Mouse (Mus musculus): ENCODE measurements at regions not wholly inside any gene's neighbourhood (a gene's known extent, or its start where the extent isn't known, plus 50 kb on each side); places are given as distances from the start of the nearest gene placed in this dataset.
A peak's percentile ranks its signal among the peaks of the same experiment; 100 is the strongest.

DNA sequence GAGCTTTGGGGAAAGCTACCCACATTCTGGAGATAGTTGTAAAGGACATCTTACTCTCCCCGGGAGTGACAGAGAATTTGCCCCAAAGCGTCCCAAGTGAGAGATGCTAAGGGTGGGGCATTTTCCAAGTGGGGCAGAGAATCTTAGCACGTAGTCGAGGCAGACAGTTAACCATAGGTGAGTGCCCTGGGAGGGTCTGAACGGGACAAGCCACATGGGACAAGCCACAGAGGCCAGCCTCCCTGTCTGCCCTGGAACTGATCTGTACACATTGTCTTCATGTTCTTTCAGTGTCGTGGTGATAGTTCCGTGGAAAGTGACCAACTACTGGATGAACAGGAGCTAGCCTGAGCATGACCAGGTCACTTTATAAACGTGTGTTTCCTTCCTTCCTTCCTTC, 116.6 kb downstream of the Sec23ip start:
- DNase-seq (ENCODE audit: low spot score) = no peak
- 89% methylated on average over 8 of the region's 8 CpGs for WGBS
- H3K4me2 ChIP-seq (ENCODE audit: low read depth) = no peak overlapping the region

DNA sequence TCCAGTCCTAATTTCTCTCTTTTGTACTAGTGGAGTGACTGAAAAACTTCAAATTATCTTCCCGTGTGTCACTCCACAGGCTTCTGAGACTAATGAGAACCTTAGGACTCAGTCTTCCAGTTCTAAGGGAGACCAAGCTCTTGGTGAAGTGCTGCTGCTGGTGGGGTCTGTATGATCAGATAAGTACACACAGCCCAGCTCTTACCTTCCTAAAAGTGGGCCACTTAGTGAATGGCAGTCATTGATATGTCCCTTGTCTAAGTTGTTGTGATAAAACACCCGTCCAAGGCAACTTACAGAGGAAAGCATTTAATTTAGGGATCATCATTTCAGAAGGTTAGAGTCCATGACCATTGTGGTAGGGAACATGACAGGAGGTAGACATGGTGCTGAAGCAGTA, 124.1 kb downstream of the Sec23ip start:
- no peak overlapping the region for H3K4me2 ChIP-seq (ENCODE audit: low read depth)
- no peaks in the 10 kb centered on the region for H3K4me1 ChIP-seq (ENCODE audit: control insufficient read depth, insufficient read depth, low read length)
- no peaks in the 10 kb centered on the region for H3K36me3 ChIP-seq (ENCODE audit: control insufficient read depth, insufficient read depth, low read length)
- H3K27ac ChIP-seq (ENCODE audit: low read depth, low read length) = no peak overlapping the region
- DNase-seq (ENCODE audit: low spot score) = no peak
- no peak overlapping the region for H3K9ac ChIP-seq (ENCODE audit: low read length)
- no peak overlapping the region for H3K4me3 ChIP-seq (ENCODE audit: low read depth, low read length)
- H3K27me3 ChIP-seq (ENCODE audit: control insufficient read depth, insufficient read depth, low read length) = no peaks in the 10 kb centered on the region
- H3K9me3 ChIP-seq (ENCODE audit: control insufficient read depth, low read length) = no peaks in the 10 kb centered on the region
- WGBS = 88% methylated on average over 2 of the region's 2 CpGs
- ATAC-seq (ENCODE audit: insufficient read depth, low FRiP score, low TSS enrichment) = no peak

More for the DNA sequence above, 116.6 kb downstream of the Sec23ip start:
- Histone ChIP-seq H3K4me3 (ENCODE audit: low read depth, low read length) (no peak overlapping the region), H3K27me3 (ENCODE audit: control insufficient read depth, insufficient read depth, low read length) (no peaks in the 10 kb centered on the region), H3K27ac (ENCODE audit: low read depth, low read length) (no peak overlapping the region), H3K36me3 (ENCODE audit: control insufficient read depth, insufficient read depth, low read length) (no peaks in the 10 kb centered on the region), H3K9ac (ENCODE audit: low read length) (no peak overlapping the region), H3K4me1 (ENCODE audit: control insufficient read depth, insufficient read depth, low read length) (no peaks in the 10 kb centered on the region), H3K9me3 (ENCODE audit: control insufficient read depth, low read length) (no peaks in the 10 kb centered on the region)
- no peak for ATAC-seq (ENCODE audit: insufficient read depth, low FRiP score, low TSS enrichment)

DNA sequence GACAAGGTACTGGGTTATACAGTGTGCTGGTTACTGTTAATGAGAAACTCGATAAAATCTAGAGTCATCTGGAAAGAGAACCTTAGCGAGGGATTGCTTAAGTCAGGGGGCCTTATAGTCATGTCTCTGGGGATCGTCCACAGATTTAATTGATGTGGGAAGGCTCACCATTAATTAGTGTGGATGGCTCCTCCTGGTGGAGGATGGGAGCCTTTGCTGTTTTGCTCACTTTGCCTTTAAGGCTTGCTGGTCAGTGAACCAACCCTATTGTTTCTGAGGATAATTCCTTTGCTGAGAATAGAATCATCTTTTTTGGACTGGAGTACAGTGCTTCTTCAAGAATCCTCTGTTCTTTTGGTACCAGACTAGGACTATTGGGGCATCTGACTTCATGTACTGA, 139.3 kb downstream of the Sec23ip start:
- Histone ChIP-seq H3K27ac (ENCODE audit: low read depth, low read length) (no peak overlapping the region), H3K36me3 (ENCODE audit: control insufficient read depth, insufficient read depth, low read length) (no peaks in the 10 kb centered on the region), H3K9me3 (ENCODE audit: control insufficient read depth, low read length) (no peaks in the 10 kb centered on the region), H3K4me2 (ENCODE audit: low read depth) (no peak overlapping the region), H3K4me3 (ENCODE audit: low read depth, low read length) (no peak overlapping the region), H3K9ac (ENCODE audit: low read length) (no peak overlapping the region), H3K27me3 (ENCODE audit: control insufficient read depth, insufficient read depth, low read length) (no peaks in the 10 kb centered on the region), H3K4me1 (ENCODE audit: control insufficient read depth, insufficient read depth, low read length) (no peaks in the 10 kb centered on the region)
- DNase-seq (ENCODE audit: low spot score) (no peak), ATAC-seq (ENCODE audit: insufficient read depth, low FRiP score, low TSS enrichment) (no peak)
- 67% methylated on average over 3 of the region's 3 CpGs for WGBS

DNA sequence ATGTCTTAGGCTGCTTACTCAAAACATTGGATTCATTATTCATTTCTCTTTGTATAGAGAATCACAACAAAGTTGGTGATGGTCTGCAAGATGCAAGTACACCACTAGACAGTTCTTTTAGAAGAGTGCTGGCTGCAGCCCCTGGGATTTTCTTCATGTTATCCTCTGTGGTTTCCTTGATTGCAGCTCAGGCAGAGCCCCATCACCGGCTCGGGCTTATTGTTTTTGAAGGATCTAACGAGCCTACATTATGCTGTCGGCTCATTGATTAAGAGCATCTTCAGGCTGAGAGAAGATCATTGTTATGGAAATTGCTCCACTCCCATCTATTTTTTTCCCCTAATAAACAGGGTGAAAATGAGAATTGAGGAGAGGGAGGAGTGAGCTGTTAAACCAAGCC, 140.8 kb downstream of the Sec23ip start:
- ATAC-seq (ENCODE audit: insufficient read depth, low FRiP score, low TSS enrichment) = no peak
- Histone ChIP-seq H3K36me3 (ENCODE audit: control insufficient read depth, insufficient read depth, low read length) (no peaks in the 10 kb centered on the region), H3K4me1 (ENCODE audit: control insufficient read depth, insufficient read depth, low read length) (no peaks in the 10 kb centered on the region), H3K9ac (ENCODE audit: low read length) (no peak overlapping the region), H3K27ac (ENCODE audit: low read depth, low read length) (no peak overlapping the region), H3K9me3 (ENCODE audit: control insufficient read depth, low read length) (no peaks in the 10 kb centered on the region), H3K4me3 (ENCODE audit: low read depth, low read length) (no peak overlapping the region), H3K4me2 (ENCODE audit: low read depth) (no peak overlapping the region), H3K27me3 (ENCODE audit: control insufficient read depth, insufficient read depth, low read length) (no peaks in the 10 kb centered on the region)
- 69% methylated on average over 4 of the region's 4 CpGs for WGBS
- no peak for DNase-seq (ENCODE audit: low spot score)

DNA sequence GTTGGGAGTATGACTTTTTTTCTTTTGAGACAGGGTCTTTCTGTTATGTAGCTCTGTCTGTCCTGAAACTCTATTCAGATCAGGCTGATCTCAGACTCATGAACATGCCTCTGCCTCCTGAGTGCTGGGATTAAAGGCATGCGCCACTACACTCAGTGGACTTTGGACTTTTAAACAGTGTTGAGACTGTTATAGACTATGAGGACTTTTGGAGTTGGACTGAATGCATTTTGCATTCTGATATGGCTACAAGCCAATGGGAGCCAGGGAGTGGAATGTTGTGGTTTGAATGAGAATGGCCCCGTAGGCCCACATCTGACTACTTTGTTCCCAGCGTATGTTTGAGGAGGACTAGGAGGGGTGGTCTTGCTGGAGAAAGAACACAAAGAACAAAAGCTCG, 165.4 kb downstream of the Sec23ip start:
- DNase-seq (ENCODE audit: low spot score) (no peak), ATAC-seq (ENCODE audit: insufficient read depth, low FRiP score, low TSS enrichment) (no peak)
- no peaks in the 10 kb centered on the region for H3K27me3 ChIP-seq (ENCODE audit: control insufficient read depth, insufficient read depth, low read length)
- no peak overlapping the region for H3K9ac ChIP-seq (ENCODE audit: low read length)
- WGBS = 93% methylated on average over 4 of the region's 4 CpGs
- no peaks in the 10 kb centered on the region for H3K36me3 ChIP-seq (ENCODE audit: control insufficient read depth, insufficient read depth, low read length)
- no peak overlapping the region for H3K4me3 ChIP-seq (ENCODE audit: low read depth, low read length)
- H3K9me3 ChIP-seq (ENCODE audit: control insufficient read depth, low read length) = no peaks in the 10 kb centered on the region
- no peak overlapping the region for H3K4me2 ChIP-seq (ENCODE audit: low read depth)
- no peak overlapping the region for H3K27ac ChIP-seq (ENCODE audit: low read depth, low read length)
- no peaks in the 10 kb centered on the region for H3K4me1 ChIP-seq (ENCODE audit: control insufficient read depth, insufficient read depth, low read length)

DNA sequence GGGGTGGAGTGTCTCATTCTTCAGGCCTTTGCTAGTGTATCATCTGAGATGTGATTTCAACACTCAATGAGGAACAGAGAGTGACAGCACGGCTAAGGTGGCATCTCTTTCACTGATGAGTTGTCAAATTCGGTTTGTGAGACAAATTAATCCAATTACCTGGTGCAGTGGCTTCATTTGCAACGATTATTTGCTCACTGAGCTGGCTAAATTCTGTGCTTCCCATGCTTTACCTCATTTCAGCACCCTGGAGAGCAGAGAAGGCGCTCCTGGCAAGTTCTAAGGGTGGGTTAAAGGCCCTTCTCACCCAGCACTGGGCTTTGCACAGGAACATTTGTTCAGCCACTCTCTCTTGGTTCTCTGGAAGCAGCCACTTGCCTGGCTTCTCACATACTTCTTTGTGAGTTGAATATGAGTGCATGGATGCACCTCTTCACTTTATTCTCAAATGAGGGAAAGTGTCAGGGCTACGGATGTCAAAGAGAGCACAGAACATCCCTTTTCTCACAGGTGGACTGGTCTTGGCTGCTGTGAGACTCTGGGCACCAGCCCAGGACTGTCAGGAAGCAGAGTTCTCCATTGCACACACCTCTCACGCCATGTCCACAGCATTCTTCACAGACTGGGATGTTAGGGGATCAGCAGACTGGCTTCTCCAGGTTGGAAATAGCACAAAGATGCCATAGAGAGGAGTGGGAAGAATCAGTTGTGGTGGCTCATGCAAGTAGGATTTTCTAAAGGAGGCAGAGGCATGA, 193.4 kb downstream of the Sec23ip start:
- no peaks in the 10 kb centered on the region for H3K27me3 ChIP-seq (ENCODE audit: control insufficient read depth, insufficient read depth, low read length)
- no peak for ATAC-seq (ENCODE audit: insufficient read depth, low FRiP score, low TSS enrichment)
- H3K4me2 ChIP-seq (ENCODE audit: low read depth) = no peak overlapping the region
- H3K9ac ChIP-seq (ENCODE audit: low read length) = no peak overlapping the region
- H3K9me3 ChIP-seq (ENCODE audit: control insufficient read depth, low read length) = no peaks in the 10 kb centered on the region
- peak; percentile 28 for DNase-seq (ENCODE audit: low spot score)
- H3K4me1 ChIP-seq (ENCODE audit: control insufficient read depth, insufficient read depth, low read length) = no peaks in the 10 kb centered on the region
- no peak overlapping the region for H3K27ac ChIP-seq (ENCODE audit: low read depth, low read length)
- no peaks in the 10 kb centered on the region for H3K36me3 ChIP-seq (ENCODE audit: control insufficient read depth, insufficient read depth, low read length)
- 50% methylated on average over 6 of the region's 6 CpGs for WGBS
- no peak overlapping the region for H3K4me3 ChIP-seq (ENCODE audit: low read depth, low read length)

DNA sequence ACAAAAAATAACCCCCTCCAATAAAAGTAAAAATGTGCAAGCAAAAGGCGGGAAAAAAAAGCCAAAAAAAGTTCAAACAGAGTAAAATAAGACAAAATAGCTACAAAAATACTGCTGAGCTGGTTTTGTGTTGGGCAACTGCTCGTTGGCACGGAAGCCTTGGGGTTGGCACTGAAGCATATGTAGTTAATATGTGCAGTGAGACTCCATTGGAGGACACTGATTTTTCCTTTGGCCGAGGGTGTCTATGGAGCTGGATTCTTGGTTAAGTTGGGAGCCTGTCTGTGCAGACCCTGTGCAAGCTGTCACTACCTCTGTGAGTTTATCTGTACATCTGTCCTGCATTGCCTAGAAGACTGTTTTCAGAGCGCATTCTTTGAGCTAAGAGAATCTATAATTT, 215.8 kb downstream of the Sec23ip start:
- Histone ChIP-seq H3K9me3 (ENCODE audit: control insufficient read depth, low read length) (no peaks in the 10 kb centered on the region), H3K4me3 (ENCODE audit: low read depth, low read length) (no peak overlapping the region), H3K9ac (ENCODE audit: low read length) (no peak overlapping the region), H3K36me3 (ENCODE audit: control insufficient read depth, insufficient read depth, low read length) (no peaks in the 10 kb centered on the region), H3K27me3 (ENCODE audit: control insufficient read depth, insufficient read depth, low read length) (no peaks in the 10 kb centered on the region), H3K4me2 (ENCODE audit: low read depth) (no peak overlapping the region), H3K4me1 (ENCODE audit: control insufficient read depth, insufficient read depth, low read length) (no peaks in the 10 kb centered on the region), H3K27ac (ENCODE audit: low read depth, low read length) (no peak overlapping the region)
- DNase-seq (ENCODE audit: low spot score) = no peak
- 90% methylated on average over 5 of the region's 5 CpGs for WGBS
- no peak for ATAC-seq (ENCODE audit: insufficient read depth, low FRiP score, low TSS enrichment)

DNA sequence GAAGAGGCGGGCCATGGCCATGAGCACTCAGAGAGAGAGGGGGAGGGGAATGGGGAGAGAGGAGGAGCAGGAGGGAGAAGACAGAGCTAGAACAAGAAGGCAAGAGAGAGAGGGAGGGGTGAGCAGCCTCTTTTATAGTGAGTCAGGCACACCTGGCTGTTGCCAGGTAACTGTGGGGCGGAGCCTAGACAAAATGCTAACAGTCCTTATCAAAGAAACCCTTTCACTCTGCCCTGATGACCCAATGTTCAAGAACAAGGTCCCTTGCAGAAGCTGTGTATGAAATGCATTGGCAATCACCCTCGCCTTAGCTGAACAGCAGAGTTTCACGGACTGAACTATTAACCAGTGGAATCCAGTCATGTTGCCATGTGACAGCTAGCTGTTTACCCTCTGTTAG, 235.2 kb downstream of the Sec23ip start:
- Histone ChIP-seq H3K4me1 (ENCODE audit: control insufficient read depth, insufficient read depth, low read length) (no peaks in the 10 kb centered on the region), H3K36me3 (ENCODE audit: control insufficient read depth, insufficient read depth, low read length) (no peaks in the 10 kb centered on the region), H3K4me3 (ENCODE audit: low read depth, low read length) (no peak overlapping the region), H3K27ac (ENCODE audit: low read depth, low read length) (no peak overlapping the region), H3K27me3 (ENCODE audit: control insufficient read depth, insufficient read depth, low read length) (no peaks in the 10 kb centered on the region), H3K9ac (ENCODE audit: low read length) (no peak overlapping the region), H3K4me2 (ENCODE audit: low read depth) (no peak overlapping the region), H3K9me3 (ENCODE audit: control insufficient read depth, low read length) (no peaks in the 10 kb centered on the region)
- no peak for DNase-seq (ENCODE audit: low spot score)
- no peak for ATAC-seq (ENCODE audit: insufficient read depth, low FRiP score, low TSS enrichment)
- 84% methylated on average over 4 of the region's 4 CpGs for WGBS

DNA sequence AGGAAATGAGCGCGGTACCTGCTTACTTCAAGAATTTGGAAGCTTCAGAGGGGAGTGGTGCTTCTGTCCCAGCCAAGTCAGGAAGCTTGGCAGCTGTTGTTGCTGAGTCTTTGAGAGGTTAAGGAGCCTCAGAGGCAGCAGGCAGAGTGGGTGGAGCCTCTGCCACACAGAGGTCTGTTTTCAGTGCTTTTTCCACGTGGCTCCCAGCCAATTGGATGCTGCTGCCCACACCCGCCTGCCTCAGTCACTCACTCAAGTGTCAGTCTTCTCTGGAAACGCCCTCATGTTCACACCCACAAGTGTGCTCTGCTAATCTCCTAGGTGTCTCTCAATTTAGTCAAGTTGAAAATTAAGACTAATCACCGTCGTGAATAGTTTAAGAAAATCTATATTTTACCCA, 236.1 kb downstream of the Sec23ip start:
- ATAC-seq (ENCODE audit: insufficient read depth, low FRiP score, low TSS enrichment) (no peak), DNase-seq (ENCODE audit: low spot score) (no peak)
- Histone ChIP-seq H3K4me2 (ENCODE audit: low read depth) (no peak overlapping the region), H3K9me3 (ENCODE audit: control insufficient read depth, low read length) (no peaks in the 10 kb centered on the region), H3K36me3 (ENCODE audit: control insufficient read depth, insufficient read depth, low read length) (no peaks in the 10 kb centered on the region), H3K4me3 (ENCODE audit: low read depth, low read length) (no peak overlapping the region), H3K27ac (ENCODE audit: low read depth, low read length) (no peak overlapping the region), H3K27me3 (ENCODE audit: control insufficient read depth, insufficient read depth, low read length) (no peaks in the 10 kb centered on the region), H3K4me1 (ENCODE audit: control insufficient read depth, insufficient read depth, low read length) (no peaks in the 10 kb centered on the region), H3K9ac (ENCODE audit: low read length) (no peak overlapping the region)
- 58% methylated on average over 7 of the region's 7 CpGs for WGBS
